Mouse (Mus musculus) layer of hippocampus, postnatal 36 days (tissue): Measurements from ENCODE around the gene Atp11a. TPM values are rescaled to one million over a fixed set of nuclear protein-coding genes. Genes with fewer than 3 reads are reported as not detected.

ENCODE experiments used
- DNase-seq, 2 experiments: peaks; one replicate each; pipeline ENCODE4 v3.0.0; 2022
- total RNA-seq, 2 experiments: library from RNA; stranded (reverse); gene quantifications; 2 replicates each; pipeline ENCODE4 v1.2.3; 2021

Gene Atp11a
- total RNA-seq, 2 experiments from 2014 or later, result 51.5 to 61.5 TPM

DNA sequence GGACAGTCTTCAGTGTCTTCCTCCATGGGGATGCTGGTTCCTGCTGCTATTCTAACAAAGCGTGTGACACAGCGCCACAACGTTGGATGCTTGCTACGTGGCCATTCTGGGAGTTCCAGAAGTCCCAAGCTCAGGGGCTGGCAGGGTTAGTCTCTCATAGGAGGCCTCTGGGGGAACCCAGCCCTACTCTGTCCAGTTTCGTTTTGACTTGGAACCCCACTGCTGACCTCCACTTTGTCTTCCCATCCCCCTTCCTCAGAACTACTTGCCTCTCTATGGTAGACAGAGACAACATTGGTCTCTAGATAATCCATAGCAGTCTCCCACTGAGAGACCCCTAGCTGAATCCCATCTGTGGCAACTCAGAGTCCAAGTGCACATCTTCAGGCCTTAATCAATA, 149.8 kb downstream of the Atp11a start:
- no peak for DNase-seq

DNA sequence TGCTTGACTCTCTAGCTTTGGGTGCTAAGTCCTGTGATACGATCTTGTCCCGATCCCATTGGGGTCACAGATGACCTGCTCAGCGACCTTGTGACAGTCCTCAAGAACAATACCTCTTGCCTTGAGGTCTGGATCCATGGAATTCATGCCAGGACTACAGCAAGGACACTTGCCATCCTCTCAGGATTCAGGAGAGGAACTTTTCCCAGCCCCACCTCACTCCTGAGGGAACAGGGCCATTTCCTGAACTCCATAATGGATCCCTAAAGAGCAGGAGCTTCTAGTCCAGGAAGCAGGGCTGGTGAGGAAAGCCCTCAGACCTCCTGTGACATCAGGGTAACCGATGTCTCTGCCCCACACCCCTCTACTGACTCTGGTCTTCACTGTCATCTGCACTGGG, 150.9 kb downstream of the Atp11a start:
- DNase-seq, result no peak

DNA sequence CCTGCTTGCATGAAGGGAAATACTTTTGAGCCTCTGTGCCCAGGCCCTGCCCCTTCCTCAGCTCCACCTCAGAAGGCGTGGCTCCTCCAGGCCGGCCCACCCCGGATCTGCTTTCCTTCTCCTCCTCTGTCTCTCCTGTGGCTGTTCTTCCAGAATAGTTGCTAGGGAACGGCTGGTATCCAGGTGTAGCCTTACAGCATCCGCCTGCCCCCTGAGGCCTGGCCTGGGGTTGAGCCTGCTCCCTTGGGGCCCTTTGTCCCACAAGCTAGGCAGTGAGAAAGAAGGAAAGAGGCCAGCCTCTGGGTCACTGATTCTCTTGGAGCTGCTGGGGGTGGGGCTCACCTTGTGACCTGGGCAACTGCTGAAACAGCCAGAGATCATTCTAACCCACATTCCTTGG, 155.2 kb downstream of the Atp11a start:
- DNase-seq, result no peak

DNA sequence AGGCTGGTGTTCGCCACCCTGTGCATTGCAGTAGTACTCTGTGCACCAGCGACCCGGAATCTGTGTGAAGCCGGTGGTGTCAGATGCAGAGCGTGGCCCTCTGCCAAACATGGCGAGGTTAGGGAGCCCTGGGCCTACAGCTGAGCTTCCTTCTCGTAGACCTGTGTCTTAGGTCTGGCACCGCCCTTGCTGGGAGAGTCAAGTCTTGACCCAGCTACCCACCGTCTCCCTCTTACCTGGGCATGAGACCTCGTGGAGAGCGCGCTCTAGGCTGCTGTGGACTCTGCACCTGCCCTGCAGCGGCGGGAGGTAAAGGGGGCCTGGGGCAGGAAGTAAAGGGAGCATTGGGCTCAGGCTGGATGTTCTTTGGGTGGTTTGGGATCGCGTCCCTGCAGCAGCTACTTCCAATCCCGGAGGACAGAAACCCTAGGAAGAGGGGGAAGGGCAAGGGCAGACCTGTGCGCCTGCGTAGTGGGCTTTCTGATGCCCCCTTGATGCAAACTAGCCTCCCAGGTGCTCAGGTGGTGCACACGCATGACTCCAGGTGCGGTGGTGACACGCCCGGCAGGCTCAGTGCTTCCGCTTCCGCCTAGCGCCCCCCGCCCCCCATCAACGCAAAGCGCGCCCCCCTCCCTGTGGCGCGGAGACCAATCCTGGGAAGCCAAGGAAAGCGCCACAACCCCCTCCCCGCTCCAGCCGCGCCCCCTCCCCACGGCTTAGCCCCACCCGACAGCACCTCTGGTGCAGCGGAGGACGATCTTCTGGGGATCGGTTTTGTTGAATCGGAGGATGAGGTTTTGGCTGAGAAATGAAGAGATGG, 158.6 kb downstream of the Atp11a start:
- peak; percentile 56 to 59 for DNase-seq

DNA sequence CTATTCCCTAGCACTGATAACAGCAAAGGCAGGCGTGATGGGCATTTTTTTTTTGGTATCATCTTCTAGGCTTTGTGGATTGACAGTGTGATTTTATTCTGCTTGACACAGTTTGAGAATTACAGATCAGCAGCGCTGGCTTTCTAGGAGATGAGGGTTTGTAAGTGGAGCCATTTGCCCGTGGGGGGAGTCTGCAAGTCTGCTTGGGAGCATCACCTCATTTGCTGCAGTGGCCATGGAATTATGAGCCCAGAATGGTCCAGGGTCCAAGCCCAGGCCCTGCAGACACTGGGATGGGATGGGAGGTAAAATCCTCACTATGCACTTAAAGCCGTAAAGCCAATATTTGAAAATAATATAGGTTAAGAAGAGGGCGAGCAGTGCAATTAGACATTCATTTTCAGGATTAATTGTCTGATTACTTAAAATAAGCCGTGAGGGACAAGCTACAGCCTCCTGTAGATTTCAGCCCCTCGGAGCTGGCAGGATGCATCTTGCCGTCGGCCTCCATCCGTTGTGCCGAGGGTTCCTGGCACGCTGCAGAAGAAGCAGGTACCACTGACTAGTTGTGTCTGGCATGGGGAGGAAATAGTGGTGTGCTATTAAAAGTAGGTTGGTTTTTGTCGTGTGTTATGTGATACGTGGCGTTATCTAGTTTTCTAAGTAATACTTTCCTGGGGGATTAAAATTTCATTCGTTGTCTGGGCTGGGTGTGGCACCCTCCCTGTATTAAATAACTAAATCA, 159.5 kb downstream of the Atp11a start:
- no peak for DNase-seq

DNA sequence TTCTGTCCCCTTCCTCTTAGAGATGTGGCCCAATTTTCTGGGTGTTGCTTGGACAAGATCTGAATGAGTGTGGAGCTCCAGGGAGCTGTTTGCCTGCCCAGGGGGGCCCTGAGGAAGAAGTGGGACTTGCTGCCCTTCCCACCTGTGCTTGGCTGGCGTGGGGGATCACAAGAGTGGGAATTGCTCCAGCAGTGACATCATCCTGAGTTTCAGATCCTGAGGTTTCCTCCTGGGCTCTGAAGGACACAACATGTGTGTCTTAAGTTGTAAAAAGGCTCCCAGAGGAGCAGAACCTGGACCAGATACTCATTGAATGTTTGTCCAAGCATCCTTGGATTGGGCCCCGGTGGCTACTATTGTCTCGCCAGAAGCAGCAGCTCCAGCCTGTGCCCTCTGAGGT, 160.2 kb downstream of the Atp11a start:
- DNase-seq, result no peak

DNA sequence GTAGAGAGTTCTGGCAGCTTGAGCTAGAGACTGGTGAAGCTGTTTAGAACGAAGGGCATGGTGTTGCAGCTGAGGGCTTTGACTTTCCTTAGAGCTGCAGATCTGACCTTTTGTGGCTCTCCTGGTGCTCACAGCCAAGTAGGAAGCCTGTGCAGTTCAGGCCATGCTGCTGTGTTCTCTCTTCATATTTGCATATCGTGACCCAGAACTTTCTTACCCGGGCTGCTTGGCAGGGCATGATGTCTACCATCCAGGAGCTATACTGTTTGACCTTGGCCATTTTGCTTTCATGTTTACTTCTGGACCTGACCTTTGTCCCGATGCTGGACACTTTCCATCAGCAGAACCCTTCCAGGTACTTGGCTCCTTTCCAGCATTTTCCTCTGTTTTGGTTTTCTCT, 161.0 kb downstream of the Atp11a start:
- no peak for DNase-seq

Other genes starting within 250 kb of the Atp11a start
- not detected for gene Spaca7, start 184.0 kb upstream of the Atp11a start, total RNA-seq
- gene Tubgcp3, start 84.8 kb upstream of the Atp11a start, total RNA-seq, result 10 to 100 TPM; 34.9 to 37.5 TPM
- 100 to 1,000 TPM; 224 to 268 TPM for gene Mcf2l, start 116.8 kb downstream of the Atp11a start, total RNA-seq